In the genomic region with DNA sequence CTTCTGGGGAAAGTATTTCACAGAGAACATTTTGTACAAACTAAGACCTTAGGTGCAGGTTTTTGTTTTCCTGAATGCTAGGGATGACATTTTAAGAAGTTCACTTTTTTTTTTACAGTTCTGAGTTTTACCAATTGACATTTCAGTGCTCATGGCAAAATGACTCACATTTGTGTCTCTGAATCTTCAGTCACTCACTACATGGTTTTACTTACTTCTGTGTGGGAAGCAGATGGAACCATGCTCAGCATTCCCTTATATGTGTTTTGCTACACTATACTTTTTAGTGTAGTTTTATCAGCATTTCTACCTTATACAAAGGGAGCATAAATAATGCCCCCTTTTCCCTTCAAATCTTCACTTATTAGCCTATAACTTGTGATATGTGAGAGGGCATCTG, we compare ENCODE assay signal across 21 mouse cellular contexts.
"Had no signal": no experiment of that assay in that cellular context is flagged by ENCODE, and none has a peak within 500 bp of the region (broad histone marks: within the 10 kb centered on the region; RNA-seq: fewer than 3 reads in every experiment).

No protein-coding gene starts in this region.

- H3K4me2 ChIP-seq: heart, embryonic 12.5 days; hindbrain, embryonic 13.5 days; hindbrain, embryonic 15.5 days; intestine, embryonic 15.5 days; limb, embryonic 13.5 days; limb, embryonic 15.5 days; liver, embryonic 12.5 days had no signal

- H3K4me3 ChIP-seq: gastrocnemius, adult 2 months; heart, embryonic 10.5 days; heart, embryonic 12.5 days; hindbrain, embryonic 13.5 days; hindbrain, embryonic 15.5 days; intestine, embryonic 15.5 days; limb, embryonic 13.5 days; limb, embryonic 15.5 days; liver, embryonic 12.5 days had no signal

- H3K27me3 ChIP-seq: heart, embryonic 12.5 days; hindbrain, embryonic 13.5 days; hindbrain, embryonic 15.5 days; intestine, embryonic 15.5 days; limb, embryonic 13.5 days; limb, embryonic 15.5 days; liver, embryonic 12.5 days had no signal

- H3K36me3 ChIP-seq: heart, embryonic 10.5 days; heart, embryonic 12.5 days; hindbrain, embryonic 13.5 days; hindbrain, embryonic 15.5 days; intestine, embryonic 15.5 days; limb, embryonic 13.5 days; limb, embryonic 15.5 days; liver, embryonic 12.5 days had no signal

- H3K27ac ChIP-seq: gastrocnemius, adult 2 months; heart, embryonic 10.5 days; hindbrain, embryonic 13.5 days; hindbrain, embryonic 15.5 days; hindbrain, postnatal 0 days; intestine, embryonic 15.5 days; limb, embryonic 13.5 days; limb, embryonic 15.5 days; liver, embryonic 12.5 days; liver, embryonic 14.5 days had no signal

- DNase-seq: gastrocnemius, adult 2 months; gastrocnemius, postnatal 10 days; gastrocnemius, postnatal 25 days; heart, adult 18-20 months; heart, postnatal 10 days; heart, postnatal 36 days; kidney, adult 18-20 months; kidney, adult 8-10 months; kidney, postnatal 10 days; kidney, postnatal 25 days; kidney, postnatal 4 days had no signal

- H3K4me1 ChIP-seq: heart, embryonic 10.5 days; heart, embryonic 12.5 days; hindbrain, embryonic 13.5 days; hindbrain, embryonic 15.5 days; intestine, embryonic 15.5 days; limb, embryonic 13.5 days; limb, embryonic 15.5 days; liver, embryonic 12.5 days had no signal

- H3K9me3 ChIP-seq: heart, embryonic 10.5 days; heart, embryonic 12.5 days; hindbrain, embryonic 13.5 days; hindbrain, embryonic 15.5 days; intestine, embryonic 15.5 days; limb, embryonic 13.5 days; limb, embryonic 15.5 days; liver, embryonic 12.5 days had no signal
